Mouse (Mus musculus) lung, embryonic 14.5 days (tissue): ENCODE data around the gene Acta2. TPM values are rescaled to one million over a fixed set of nuclear protein-coding genes. Genes with fewer than 3 reads are reported as not detected.
A peak's percentile ranks its signal among the peaks of the same experiment; 100 is the strongest.
"Not testable (repeated sequence)": the region's sequence is repeated elsewhere in the genome, so short reads cannot be mapped to it uniquely, and the experiment has no call there.

Source experiments
- ATAC-seq: fragments of 200-750 bp; cut with Nextera tagmentation; 2 replicates; pipeline ENCODE4 v1.8.0; 2017; ENCODE audit warnings: mild to moderate bottlenecking, moderate TSS enrichment, moderate library complexity; ENCODE audit not compliant: insufficient read depth
- DNase-seq: peaks from one replicate; pipeline ENCODE4 v3.0.0-alpha.2; 2015
- H3K27ac ChIP-seq: fragments of 300-500 bp; sonication (generic); 2 replicates; pipeline ENCODE4 v1.5.1; 2014; ENCODE audit warnings: low read depth, mild to moderate bottlenecking, moderate library complexity
- H3K27me3 ChIP-seq: fragments of 300-500 bp; sonication (generic); 2 replicates; pipeline ENCODE4 v1.6.1; 2014; ENCODE audit warnings: low read length, control low read depth; ENCODE audit not compliant: insufficient read depth
- H3K36me3 ChIP-seq: fragments of 300-500 bp; sonication (generic); 2 replicates; pipeline ENCODE4 v1.6.1; 2014; ENCODE audit warnings: control low read depth; ENCODE audit not compliant: insufficient read depth
- H3K4me1 ChIP-seq: fragments of 300-500 bp; sonication (generic); 2 replicates; pipeline ENCODE4 v1.6.1; 2014; ENCODE audit warnings: antibody characterized with exemption, control low read depth; ENCODE audit not compliant: insufficient read depth
- H3K4me2 ChIP-seq: fragments of 300-500 bp; sonication (generic); 2 replicates; pipeline ENCODE4 v1.6.1; 2014; ENCODE audit warnings: mild to moderate bottlenecking
- H3K4me3 ChIP-seq: fragments of 300-500 bp; sonication (generic); 2 replicates; pipeline ENCODE4 v1.5.1; 2014; ENCODE audit warnings: low read depth, low read length
- H3K9ac ChIP-seq: fragments of 300-500 bp; sonication (generic); 2 replicates; pipeline ENCODE4 v1.6.1; 2014
- H3K9me3 ChIP-seq: fragments of 300-500 bp; sonication (generic); 2 replicates; pipeline ENCODE4 v1.6.1; 2016; ENCODE audit warnings: low read depth, low read length, control low read depth
- CTCF ChIP-seq: IDR thresholded peaks from 2 replicates; pipeline ENCODE4 v1.5.1; 2016; ENCODE audit warnings: antibody characterized with exemption, low read depth
- WGBS: fragments of 180-500 bp; shearing (Covaris S2); extraction: QIAGEN DNeasy Blood & Tissue Kit; methylation state at CpG from one replicate; pipeline ENCODE4 v1.1.7; 2014; 5-methylcytosine and 5-hydroxymethylcytosine counted together
- polyA plus RNA-seq: library from polyadenylated mRNA; unstranded; fragments of >200 nt; fragmentation: Nextera tagmentation; extraction: Ambion mirVana; gene quantifications from 2 replicates; pipeline ENCODE4 v1.2.1, GENCODE M21; 2014

The Acta2 gene
- polyA plus RNA-seq, 1 experiment from 2014 or later: 854 TPM

DNA sequence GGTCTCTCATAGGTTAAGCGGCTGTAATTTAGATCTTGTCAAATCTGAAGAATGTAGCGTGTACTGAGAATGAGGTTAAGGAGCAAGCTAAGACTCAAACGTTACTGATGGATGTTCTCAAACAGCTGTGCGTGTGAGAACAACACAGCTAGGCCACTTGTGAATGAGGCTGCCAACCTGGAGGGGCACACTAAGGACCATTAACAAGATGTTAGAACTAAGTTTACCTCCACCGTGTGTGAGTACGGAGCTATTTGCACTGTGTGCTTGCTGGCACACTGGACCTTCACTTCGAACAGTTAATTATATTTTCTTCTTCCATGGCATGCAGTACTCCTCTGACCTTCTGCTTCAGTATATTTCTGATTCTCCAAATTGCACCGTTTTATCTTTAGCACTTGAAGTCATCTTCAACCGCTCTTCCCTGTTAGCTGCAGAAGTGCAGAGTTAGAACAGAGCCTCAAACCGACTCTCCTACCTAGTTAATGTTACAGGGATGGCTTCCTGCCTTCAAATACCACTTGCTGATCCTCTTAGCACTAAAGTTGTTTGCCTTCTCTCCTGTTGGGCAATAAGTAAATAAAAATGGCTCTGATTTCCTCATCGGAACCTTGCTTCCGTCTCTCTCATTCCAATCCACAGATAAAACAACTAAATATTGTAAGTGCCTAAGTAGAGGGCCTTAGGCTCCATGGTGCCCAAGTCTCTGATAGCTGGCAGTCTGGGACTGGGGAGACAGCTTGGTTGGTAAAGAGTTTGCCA, 42.7 kb downstream of the Acta2 start:
- H3K4me1 ChIP-seq: no peaks in the 10 kb centered on the region
- no peak for ATAC-seq

DNA sequence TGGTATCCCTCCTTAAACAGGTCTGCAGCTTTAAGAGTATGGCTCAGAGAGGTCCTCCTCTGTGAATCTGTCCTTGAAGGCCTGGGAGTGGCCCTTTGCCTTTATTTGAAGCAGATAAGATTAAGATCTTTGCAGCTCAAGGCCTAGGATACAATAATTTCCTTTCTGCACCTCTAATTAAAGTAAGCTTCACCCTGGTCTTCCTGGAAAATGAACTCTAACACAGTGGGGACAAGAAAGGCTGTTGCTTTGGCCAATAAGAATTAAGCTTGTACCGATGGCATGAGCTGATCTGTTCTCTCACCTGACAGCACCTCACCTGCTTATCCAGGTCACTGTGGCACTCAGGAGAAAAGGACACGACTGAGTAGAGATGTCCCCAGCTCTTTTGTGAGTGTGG, 44.5 kb downstream of the Acta2 start:
- no peaks in the 10 kb centered on the region for H3K27me3 ChIP-seq
- ATAC-seq (no peak), DNase-seq (no peak)
- H3K4me1 ChIP-seq: no peaks in the 10 kb centered on the region
- H3K27ac ChIP-seq: no peak overlapping the region
- no peaks in the 10 kb centered on the region for H3K9me3 ChIP-seq
- no peak overlapping the region for H3K4me2 ChIP-seq
- TF ChIP-seq CTCF: no peak
- H3K4me3 ChIP-seq: no peak overlapping the region
- 47% methylated on average over 2 of the region's 2 CpGs for WGBS
- H3K36me3 ChIP-seq: no peaks in the 10 kb centered on the region
- no peak overlapping the region for H3K9ac ChIP-seq

More for the DNA sequence above, 42.7 kb downstream of the Acta2 start:
- Histone ChIP-seq H3K9ac (no peak overlapping the region), H3K36me3 (no peaks in the 10 kb centered on the region), H3K4me2 (no peak overlapping the region), H3K27ac (no peak overlapping the region), H3K4me3 (no peak overlapping the region), H3K27me3 (no peaks in the 10 kb centered on the region), H3K9me3 (no peaks in the 10 kb centered on the region)
- TF ChIP-seq CTCF: no peak
- DNase-seq: no peak
- 62% methylated on average over 12 of the region's 12 CpGs for WGBS

DNA sequence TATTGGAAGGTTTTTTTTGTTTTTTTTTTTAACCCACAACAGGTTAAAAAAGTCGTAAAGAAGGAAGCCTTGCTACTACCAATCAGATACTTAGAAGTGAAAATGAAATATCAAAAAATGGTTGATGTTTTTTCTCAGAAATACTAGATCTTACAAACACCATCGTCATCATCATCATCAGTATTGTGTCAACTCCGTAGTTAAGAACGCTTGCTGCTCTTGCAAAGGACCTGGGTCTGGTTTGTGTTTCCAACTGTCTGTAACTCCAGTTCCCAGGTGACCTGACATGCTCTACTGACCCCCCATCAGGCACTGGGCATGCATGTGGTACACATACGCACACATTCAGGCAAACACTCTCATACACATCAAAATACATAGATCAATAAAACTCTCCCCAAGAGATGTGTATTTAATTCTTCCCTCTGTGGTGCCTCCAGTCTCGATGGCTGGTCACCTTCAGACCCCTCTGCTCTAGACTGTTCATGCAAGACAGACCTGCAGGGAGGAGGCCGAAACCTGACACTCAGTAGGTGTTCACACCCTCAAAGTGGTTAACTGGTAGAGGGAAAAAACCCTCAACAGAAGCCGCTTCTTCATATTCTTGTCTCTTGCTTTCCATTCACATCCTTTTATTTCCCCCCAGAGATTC, 45.3 kb downstream of the Acta2 start:
- H3K4me1 ChIP-seq: no peaks in the 10 kb centered on the region
- H3K4me2 ChIP-seq: no peak overlapping the region
- H3K9ac ChIP-seq: no peak overlapping the region
- no peak overlapping the region for H3K27ac ChIP-seq
- DNase-seq (no peak), ATAC-seq (no peak)
- whole genome bisulfite sequencing: 81% methylated on average over 8 of the region's 8 CpGs
- no peak for TF ChIP-seq CTCF
- no peak overlapping the region for H3K4me3 ChIP-seq
- H3K9me3 ChIP-seq: no peaks in the 10 kb centered on the region
- H3K36me3 ChIP-seq: no peaks in the 10 kb centered on the region
- H3K27me3 ChIP-seq: no peaks in the 10 kb centered on the region

DNA sequence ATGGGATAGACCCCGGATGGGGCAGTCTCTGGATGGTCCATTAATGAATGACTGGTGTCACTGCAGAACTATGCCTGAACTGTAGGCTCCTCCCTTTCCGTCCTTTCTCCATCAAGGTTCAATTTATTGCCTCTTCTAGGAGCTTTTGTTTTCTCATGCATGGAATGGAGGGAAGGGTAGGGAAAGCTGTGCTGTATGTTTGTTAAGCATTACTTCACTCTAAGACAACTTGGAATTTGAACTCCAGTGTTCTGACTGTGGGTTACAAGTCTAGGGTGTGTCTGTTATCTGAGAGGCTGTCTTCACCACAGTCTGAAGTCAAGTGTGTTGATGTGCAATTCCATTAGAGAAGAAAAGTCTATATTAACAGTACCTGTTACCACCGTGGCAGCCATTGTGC, 46.4 kb downstream of the Acta2 start:
- whole genome bisulfite sequencing: 73% methylated on average over 3 of the region's 3 CpGs
- H3K36me3 ChIP-seq: no peaks in the 10 kb centered on the region
- H3K4me2 ChIP-seq: no peak overlapping the region
- TF ChIP-seq CTCF: no peak
- no peak for ATAC-seq
- no peaks in the 10 kb centered on the region for H3K27me3 ChIP-seq
- H3K9ac ChIP-seq: no peak overlapping the region
- H3K9me3 ChIP-seq: no peaks in the 10 kb centered on the region
- H3K27ac ChIP-seq: no peak overlapping the region
- no peak overlapping the region for H3K4me3 ChIP-seq
- DNase-seq: no peak
- no peaks in the 10 kb centered on the region for H3K4me1 ChIP-seq

DNA sequence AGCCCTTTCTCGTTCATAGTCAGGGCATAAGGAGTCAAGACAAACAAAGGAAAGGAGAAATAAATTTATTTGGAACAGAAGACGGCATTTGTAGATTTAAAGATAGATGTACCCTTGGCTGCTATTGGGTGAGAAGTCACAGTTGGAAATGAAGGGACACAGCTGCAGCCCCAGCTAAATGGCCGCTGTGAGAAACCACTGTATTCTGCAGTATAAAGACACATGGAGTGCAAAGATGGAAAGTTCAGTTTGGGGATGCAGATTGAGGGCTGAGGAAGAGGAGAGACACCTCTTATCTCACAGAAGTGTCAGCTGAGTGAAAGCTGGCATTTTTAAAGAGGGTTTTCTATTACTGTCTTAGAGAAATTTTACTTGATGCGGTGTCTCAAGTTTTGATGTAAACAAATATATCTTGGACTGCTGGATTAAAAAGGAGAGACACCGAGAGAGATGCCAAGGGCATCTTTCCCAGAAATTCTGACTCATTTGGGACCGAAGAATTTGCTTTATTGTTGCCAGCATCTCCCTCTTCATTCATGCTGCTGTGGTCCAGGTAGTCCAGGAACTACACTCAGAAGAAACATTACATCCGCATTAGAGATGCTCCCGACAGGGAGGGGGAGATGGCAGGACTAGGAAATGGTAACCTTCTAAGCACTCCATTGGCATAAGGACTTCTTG, 48.5 kb downstream of the Acta2 start:
- no peaks in the 10 kb centered on the region for H3K4me1 ChIP-seq
- H3K9me3 ChIP-seq: no peaks in the 10 kb centered on the region
- H3K27me3 ChIP-seq: no peaks in the 10 kb centered on the region
- H3K4me3 ChIP-seq: no peak overlapping the region
- no peak overlapping the region for H3K9ac ChIP-seq
- WGBS: 54% methylated on average over 8 of the region's 8 CpGs
- no peak overlapping the region for H3K27ac ChIP-seq
- peak; percentile 58; the same call in 1 of the 2 replicates for ATAC-seq
- peak; percentile 66 for DNase-seq
- no peaks in the 10 kb centered on the region for H3K36me3 ChIP-seq
- no peak overlapping the region for H3K4me2 ChIP-seq
- no peak for TF ChIP-seq CTCF

DNA sequence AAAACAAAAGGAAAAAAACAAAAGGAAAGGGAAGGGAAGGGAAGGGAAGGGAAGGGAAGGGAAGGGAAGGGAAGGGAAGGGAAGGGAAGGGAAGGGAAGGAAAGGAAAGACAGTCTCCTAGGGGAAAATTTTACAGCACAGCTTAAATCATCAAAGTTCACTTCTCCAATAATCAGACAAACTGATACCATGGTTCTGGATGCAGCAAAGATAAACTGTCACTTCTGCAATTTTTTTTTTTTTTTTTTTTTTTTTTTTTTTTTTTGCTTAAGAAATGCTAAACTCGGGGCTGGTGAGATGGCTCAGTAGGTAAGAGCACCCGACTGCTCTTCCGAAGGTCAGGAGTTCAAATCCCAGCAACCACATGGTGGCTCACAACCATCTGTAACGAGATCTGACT, 49.3 kb downstream of the Acta2 start:
- not testable (repeated sequence) for H3K36me3 ChIP-seq, ATAC-seq, H3K4me2 ChIP-seq, H3K27ac ChIP-seq, H3K4me3 ChIP-seq, H3K9ac ChIP-seq, H3K9me3 ChIP-seq, H3K4me1 ChIP-seq, H3K27me3 ChIP-seq, DNase-seq
- 63% methylated on average over 3 of the region's 4 CpGs for WGBS

DNA sequence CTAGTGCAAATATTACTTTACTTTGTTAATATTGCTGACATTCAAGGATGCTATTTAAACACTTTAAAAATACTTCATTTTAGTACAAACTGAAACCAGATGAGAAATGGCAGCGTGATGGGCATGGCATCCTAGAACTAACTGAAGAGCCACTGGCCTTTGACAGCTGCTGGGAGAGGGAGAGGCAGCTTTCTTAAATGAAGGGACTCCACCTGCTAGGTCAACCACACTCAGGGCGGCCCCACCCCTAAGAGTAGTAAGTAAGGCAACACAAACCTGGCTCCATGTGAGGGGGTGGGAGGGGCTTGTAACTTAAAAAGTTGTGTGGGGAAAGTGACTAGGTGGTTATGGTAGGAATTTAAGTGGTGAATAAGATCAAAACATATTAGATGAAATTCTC, 52.7 kb downstream of the Acta2 start:
- H3K9me3 ChIP-seq: no peaks in the 10 kb centered on the region
- no peak for ATAC-seq
- WGBS: 72% methylated on average over 2 of the region's 2 CpGs

More for the DNA sequence above, 52.7 kb downstream of the Acta2 start:
- TF ChIP-seq CTCF: no peak
- Histone ChIP-seq H3K27ac (no peak overlapping the region), H3K4me1 (no peaks in the 10 kb centered on the region), H3K4me3 (no peak overlapping the region), H3K9ac (no peak overlapping the region), H3K4me2 (no peak overlapping the region), H3K36me3 (no peaks in the 10 kb centered on the region), H3K27me3 (no peaks in the 10 kb centered on the region)
- DNase-seq: no peak
